Mouse (Mus musculus) CH12.LX (cell line): Measurements from ENCODE around the gene Samd1. TPM values are rescaled to one million over a fixed set of nuclear protein-coding genes. Genes with fewer than 3 reads are reported as not detected.
A peak's percentile ranks its signal among the peaks of the same experiment; 100 is the strongest.

Experiments
- DNase-seq: peaks from one replicate; pipeline ENCODE4 v3.0.0-alpha.2; 2013; ENCODE audit errors: extremely low read depth
- H3K27ac ChIP-seq: 2 replicates; pipeline ENCODE4 v1.5.1; 2012; ENCODE audit warnings: low read depth, mild to moderate bottlenecking, control low read depth, moderate library complexity; ENCODE audit not compliant: insufficient read depth
- H3K27me3 ChIP-seq: replicated peaks from 2 replicates; pipeline ENCODE3; 2012; ENCODE audit warnings: inconsistent platforms
- H3K36me3 ChIP-seq, 2 experiments: replicated peaks in 1 of 2; 2 replicates each; pipeline versions ENCODE3 to v1.6.1; 2012; ENCODE audit warnings: inconsistent platforms in 1 of 2, low read length in 1 of 2, mild to moderate bottlenecking in 1 of 2, mixed read lengths in 1 of 2, moderate library complexity in 1 of 2; ENCODE audit not compliant: control insufficient read depth in 1 of 2, insufficient read depth in 1 of 2
- H3K4me1 ChIP-seq, 2 experiments: 2 replicates each; pipeline ENCODE4 v1.6.1; 2012; ENCODE audit warnings: inconsistent platforms in 1 of 2, moderate library complexity in 1 of 2; ENCODE audit not compliant: insufficient read depth in 2 of 2, control insufficient read depth in 1 of 2
- H3K4me2 ChIP-seq: 2 replicates; pipeline ENCODE4 v1.6.1; 2012; ENCODE audit warnings: low read depth, mild to moderate bottlenecking, control low read depth; ENCODE audit not compliant: poor library complexity, insufficient read depth, severe bottlenecking
- H3K4me3 ChIP-seq, 3 experiments: fragments of 150-350 bp in 1 of 3; sonication (generic) in 1 of 3; replicated peaks in 1 of 3; 2 replicates each; pipeline versions ENCODE3 to v1.5.1; 2011 to 2012; ENCODE audit warnings: low read depth in 2 of 3, low read length in 2 of 3, mild to moderate bottlenecking in 2 of 3, moderate library complexity in 2 of 3, control low read depth in 1 of 3, improper control_type of control experiment in 1 of 3, inconsistent platforms in 1 of 3, mixed read lengths in 1 of 3; ENCODE audit not compliant: poor library complexity in 1 of 3
- H3K79me2 ChIP-seq: replicated peaks from 2 replicates; pipeline ENCODE4 v1.6.1; 2012; ENCODE audit warnings: mild to moderate bottlenecking, moderate library complexity; ENCODE audit not compliant: control insufficient read depth, poor library complexity, insufficient read depth, severe bottlenecking; ENCODE audit errors: extremely low read depth
- H3K9ac ChIP-seq: 2 replicates; pipeline ENCODE4 v1.6.1; 2012; ENCODE audit warnings: low read depth, mild to moderate bottlenecking, control low read depth, moderate library complexity; ENCODE audit not compliant: insufficient read depth
- H3K9me3 ChIP-seq: replicated peaks from 2 replicates; pipeline ENCODE3; 2012; ENCODE audit warnings: low read length, inconsistent platforms, mixed read lengths
- CHD2 ChIP-seq: IDR thresholded peaks from 2 replicates; pipeline ENCODE4 v1.6.1; 2011; ENCODE audit warnings: low read length, improper control_type of control experiment
- E2F4 ChIP-seq: IDR thresholded peaks from 2 replicates; pipeline ENCODE4 v1.6.1; 2011; ENCODE audit warnings: low read depth, low read length, improper control_type of control experiment; ENCODE audit not compliant: insufficient replicate concordance
- EP300 ChIP-seq: IDR thresholded peaks from 2 replicates; pipeline ENCODE4 v1.6.1; 2011; ENCODE audit warnings: low read length, improper control_type of control experiment
- ETS1 ChIP-seq: conservative IDR thresholded peaks from 2 replicates; pipeline ENCODE4 v1.6.1; 2012; ENCODE audit warnings: low read depth, mild to moderate bottlenecking, inconsistent platforms, low read length, improper control_type of control experiment, moderate library complexity
- GABPA ChIP-seq: IDR thresholded peaks from 2 replicates; pipeline ENCODE4 v1.6.1; 2012; ENCODE audit warnings: low read depth, low read length, improper control_type of control experiment, inconsistent platforms; ENCODE audit not compliant: insufficient replicate concordance
- JUN ChIP-seq: IDR thresholded peaks from 2 replicates; pipeline ENCODE4 v1.6.1; 2011; ENCODE audit warnings: low read depth, mild to moderate bottlenecking, low read length, improper control_type of control experiment, moderate library complexity; ENCODE audit not compliant: insufficient read depth
- JUND ChIP-seq: conservative IDR thresholded peaks from 2 replicates; pipeline ENCODE4 v1.6.1; 2011; ENCODE audit warnings: low read depth, low read length, improper control_type of control experiment
- MAX ChIP-seq: IDR thresholded peaks from 2 replicates; pipeline ENCODE4 v1.6.1; 2011; ENCODE audit warnings: low read length, improper control_type of control experiment
- MAZ ChIP-seq: IDR thresholded peaks from 2 replicates; pipeline ENCODE4 v1.6.1; 2012; ENCODE audit warnings: low read depth, mild to moderate bottlenecking, inconsistent platforms, low read length, improper control_type of control experiment, moderate library complexity
- MEF2A ChIP-seq: IDR thresholded peaks from 2 replicates; pipeline ENCODE4 v1.6.1; 2014; ENCODE audit warnings: low read depth, mild to moderate bottlenecking, inconsistent platforms, low read length, improper control_type of control experiment, borderline replicate concordance
- MXI1 ChIP-seq: IDR thresholded peaks from 2 replicates; pipeline ENCODE4 v1.6.1; 2011; ENCODE audit warnings: mild to moderate bottlenecking, low read depth, low read length, improper control_type of control experiment
- MYC ChIP-seq: IDR thresholded peaks from 2 replicates; pipeline ENCODE4 v1.6.1; 2011; ENCODE audit warnings: low read depth, mild to moderate bottlenecking, improper control_type of control experiment, low read length
- NELFE ChIP-seq: IDR thresholded peaks from 2 replicates; pipeline ENCODE4 v1.6.1; 2011; ENCODE audit warnings: low read depth, low read length, improper control_type of control experiment
- POLR2AphosphoS2 ChIP-seq: IDR thresholded peaks from 2 replicates; pipeline ENCODE4 v1.6.1; 2011; ENCODE audit warnings: low read depth, low read length, improper control_type of control experiment
- RAD21 ChIP-seq: IDR thresholded peaks from 2 replicates; pipeline ENCODE4 v1.6.1; 2011; ENCODE audit warnings: low read depth, mild to moderate bottlenecking, low read length, improper control_type of control experiment, moderate library complexity
- TBP ChIP-seq: conservative IDR thresholded peaks from 2 replicates; pipeline ENCODE4 v1.6.1; 2011; ENCODE audit warnings: low read depth, low read length, improper control_type of control experiment
- UBTF ChIP-seq: IDR thresholded peaks from 2 replicates; pipeline ENCODE4 v1.6.1; 2012; ENCODE audit warnings: low read depth, mild to moderate bottlenecking, inconsistent platforms, low read length, improper control_type of control experiment, moderate library complexity
- USF1 ChIP-seq: IDR thresholded peaks from 2 replicates; pipeline ENCODE4 v1.6.1; 2014; ENCODE audit warnings: low read depth, mild to moderate bottlenecking, inconsistent platforms, low read length, improper control_type of control experiment
- ZC3H11A ChIP-seq: IDR thresholded peaks from 2 replicates; pipeline ENCODE4 v1.6.1; 2012; ENCODE audit warnings: low read depth, mild to moderate bottlenecking, inconsistent platforms, low read length, improper control_type of control experiment
- ZNF384 ChIP-seq: IDR thresholded peaks from 2 replicates; pipeline ENCODE4 v1.6.1; 2012; ENCODE audit warnings: low read depth, low read length, improper control_type of control experiment, inconsistent platforms
- dilution Hi-C: fragments of 300-500 bp; cut with MboI; formaldehyde crosslinking; loops from 2 replicates; pipeline ENCODE4 v1.14.3; 2020; ENCODE audit warnings: low sequenced_read_pairs; ENCODE audit not compliant: extremely low pct_unique_long_range_greater_than_20kb, extremely low pct_ligation_motif_present
- in situ Hi-C: fragments of 300-500 bp; cut with MboI; formaldehyde crosslinking; loops from 3 replicates; pipeline ENCODE4 v1.14.3; 2019; ENCODE audit warnings: low sequenced_read_pairs, low pct_ligation_motif_present, low pct_unique_long_range_greater_than_20kb, mixed read lengths
- polyA plus RNA-seq: library from polyadenylated mRNA; unstranded; fragments of >175 nt; gene quantifications from 2 replicates; pipeline ENCODE4 v1.2.1, GENCODE M21; 2012; ENCODE audit warnings: low read depth; ENCODE audit not compliant: insufficient read length
- total RNA-seq, 2 experiments: library from RNA; depleted of rRNA; stranded (reverse); fragments of 300-350 nt in 1 of 2; fragments of >200 nt in 1 of 2; gene quantifications; 2 replicates each; pipeline ENCODE4 v1.2.3; 2012 to 2014

Samd1 gene
- total and polyA plus RNA-seq, 3 experiments, result 42.1 to 54.5 (median 42.3) TPM

DNA sequence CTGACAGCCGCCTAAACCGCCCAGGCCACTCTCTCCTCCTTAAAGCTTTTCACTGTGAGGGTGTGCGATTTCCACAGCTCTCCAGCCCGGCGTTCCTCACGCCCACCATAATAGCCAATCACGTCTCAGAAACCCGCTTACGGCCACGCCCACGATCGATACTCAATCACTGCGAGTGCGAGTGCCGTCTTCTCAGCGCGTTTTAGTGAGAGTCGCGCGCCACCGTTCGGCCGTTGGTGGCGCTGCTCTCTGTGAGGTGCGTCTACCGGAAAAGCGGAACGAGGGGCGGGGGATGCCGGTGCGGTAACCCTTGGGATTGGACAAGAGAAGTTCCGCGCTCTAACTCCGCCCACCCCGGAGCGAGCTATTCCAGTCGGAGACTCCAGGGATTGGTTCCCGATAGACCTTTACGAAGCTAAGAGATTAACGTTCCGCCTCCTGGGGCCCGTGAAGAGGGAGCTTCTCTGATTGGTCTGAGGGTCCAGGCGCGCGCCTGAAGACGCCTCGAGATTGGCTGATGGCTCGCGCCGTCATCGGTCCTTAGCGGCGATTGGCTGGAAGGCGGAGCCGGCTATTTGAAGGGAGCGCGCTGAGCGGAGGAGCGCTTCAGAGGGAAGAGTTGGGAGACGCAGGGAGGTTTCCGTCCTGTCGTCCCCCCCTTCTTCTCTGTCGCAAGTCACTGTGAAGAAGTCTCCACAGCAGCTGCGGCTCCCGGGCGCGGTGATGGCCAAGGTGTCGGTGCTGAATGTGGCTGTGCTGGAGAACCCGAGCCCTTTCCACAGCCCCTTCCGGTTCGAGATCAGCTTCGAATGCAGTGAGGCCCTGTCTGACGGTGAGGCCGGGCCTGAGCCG lies 42.1 kb upstream of the Samd1 start, which contains the start of the genes Gm10644 and Asf1b (continued):
- TF ChIP-seq JUND (no peak), POLR2AphosphoS2 (no peak), NELFE (peak; percentile 80), E2F4 (peak; percentile 89; the same call in 1 of the 2 replicates), RAD21 (peak; percentile 80), ETS1 (no peak), GABPA (no peak), MAX (peak; percentile 26), TBP (peak; percentile 77), JUN (no peak), ZC3H11A (peak; percentile 5; the same call in 1 of the 2 replicates), UBTF (no peak), EP300 (no peak), MAZ (no peak), MEF2A (no peak; the same call in 1 of the 2 replicates), USF1 (no peak), CHD2 (peak; percentile 87), MYC (no peak), ZNF384 (no peak), MXI1 (peak; percentile 68)

DNA sequence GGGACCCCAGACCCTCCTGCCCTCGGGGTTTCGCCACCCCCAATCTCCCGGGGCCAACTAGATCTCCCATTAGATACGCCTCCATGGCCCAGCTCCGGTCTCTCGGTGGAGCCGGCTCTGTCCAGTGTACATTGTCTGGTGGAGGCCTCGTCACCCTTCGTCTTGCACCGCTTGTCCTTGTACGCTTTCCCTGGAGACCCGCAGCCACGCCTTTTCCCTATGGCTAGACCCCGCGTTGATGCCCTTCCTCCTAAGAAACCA lies 41.6 kb upstream of the Samd1 start:
- dilution Hi-C loops, result no loop called here
- no peaks in the 10 kb centered on the region for H3K9me3 ChIP-seq
- H3K9ac ChIP-seq, result peak overlapping the region; percentile 63
- peaks cover 0 to 22% of the 10 kb centered on the region in 2 experiments; a peak in 2 of 4 replicates for H3K4me1 ChIP-seq
- H3K79me2 ChIP-seq, result peaks cover 29% of the 10 kb centered on the region
- no peaks in the 10 kb centered on the region for H3K27me3 ChIP-seq
- in situ Hi-C loops, result loop anchor here (10.0 kb wide), 2 partner anchors 61 to 171 kb away; no protein-coding TSS in a partner anchor
- peaks cover 0 to 24% of the 10 kb centered on the region in 2 experiments for H3K36me3 ChIP-seq
- TF ChIP-seq ZNF384, result no peak
- 0 out of 2 replicates have a peak, but pooled peaks have one; percentile 5 for TF ChIP-seq NELFE
- TF ChIP-seq, all 38 proteins: peak for 1
- H3K4me2 ChIP-seq, result peak overlapping the region; percentile 84
- H3K4me3 ChIP-seq, result peak overlapping the region; percentile 72 to 89 (median 87)
- peak overlapping the region; percentile 11; the same call in 1 of the 2 replicates for H3K27ac ChIP-seq
- no peak for DNase-seq
